Mouse (Mus musculus): ENCODE measurements around the gene Ppme1. TPM values are rescaled to one million over a fixed set of nuclear protein-coding genes. Genes with fewer than 3 reads are reported as not detected.

The Ppme1 gene
- 10 to 100 TPM; 53.8 to 67.6 TPM for total RNA-seq (2021)
- long read RNA-seq, experiment 1, transcript Ppme1-201 (14 exons, 2,772 nt) = major isoform, 60 of 86 reads
- long read RNA-seq, experiment 1, partial matches to known transcripts = 23 of 86 reads
- long read RNA-seq, experiment 1, other reads (novel, unspliced or antisense) = 2 of 86 reads
- long read RNA-seq, experiment 2, transcript Ppme1-201 (14 exons, 2,772 nt) = major isoform, 43 of 52 reads
- long read RNA-seq, experiment 2, partial matches to known transcripts = 7 of 52 reads
- long read RNA-seq, experiment 2, other reads (novel, unspliced or antisense) = 2 of 52 reads

- peak; percentile 99 for DNase-seq
Observed at GRCm38 (mm10) chr7:100371495-100372451, at the start of gene Ppme1, which contains the start of gene C2cd3. TSS of gene Ppme1 (minus strand) at chr7:100372307. TSS of gene C2cd3 (plus strand) at chr7:100372233.

GRCm38 (mm10) chr7:100408684-100409083 lies 36.6 kb upstream of the Ppme1 start:
- no peak for DNase-seq

- no peak for DNase-seq
Observed at GRCm38 (mm10) chr7:100407677-100408076, 35.6 kb upstream of the Ppme1 start.

- no peak for DNase-seq
Observed at GRCm38 (mm10) chr7:100402715-100403114, 30.6 kb upstream of the Ppme1 start.

- DNase-seq = no peak
Observed at GRCm38 (mm10) chr7:100400899-100401539, 28.9 kb upstream of the Ppme1 start.

- DNase-seq = peak; percentile 24 to 31
Observed at GRCm38 (mm10) chr7:100399231-100399913, 27.3 kb upstream of the Ppme1 start.

GRCm38 (mm10) chr7:100392265-100392664 lies 20.2 kb upstream of the Ppme1 start:
- peak; percentile 4 to 16 for DNase-seq

- DNase-seq = no peak
Observed at GRCm38 (mm10) chr7:100390166-100390565, 18.1 kb upstream of the Ppme1 start.

GRCm38 (mm10) chr7:100388174-100388573 lies 16.1 kb upstream of the Ppme1 start:
- no peak for DNase-seq

- no peak for DNase-seq
Observed at GRCm38 (mm10) chr7:100383207-100383606, 11.1 kb upstream of the Ppme1 start.

GRCm38 (mm10) chr7:100381161-100381560 lies 9.1 kb upstream of the Ppme1 start:
- no peak for DNase-seq

GRCm38 (mm10) chr7:100378257-100378656 lies 6.2 kb upstream of the Ppme1 start:
- DNase-seq = no peak

- no peak for DNase-seq
Observed at GRCm38 (mm10) chr7:100372452-100372980, 409 bp upstream of the Ppme1 start.

GRCm38 (mm10) chr7:100364888-100365287 lies 7.2 kb downstream of the Ppme1 start:
- DNase-seq = no peak

- DNase-seq = no peak
Observed at GRCm38 (mm10) chr7:100363162-100363561, 8.9 kb downstream of the Ppme1 start.

GRCm38 (mm10) chr7:100357856-100358255 lies 14.3 kb downstream of the Ppme1 start:
- DNase-seq = no peak

GRCm38 (mm10) chr7:100356768-100357167 lies 15.3 kb downstream of the Ppme1 start:
- no peak for DNase-seq

- no peak for DNase-seq
Observed at GRCm38 (mm10) chr7:100356324-100356723, 15.8 kb downstream of the Ppme1 start.

GRCm38 (mm10) chr7:100354984-100355383 lies 17.1 kb downstream of the Ppme1 start:
- peak in 1 of 2 experiments; percentile 7 for DNase-seq

GRCm38 (mm10) chr7:100335921-100336320 lies 36.2 kb downstream of the Ppme1 start:
- peak in 1 of 2 experiments; percentile 32 for DNase-seq

- no peak for DNase-seq
Observed at GRCm38 (mm10) chr7:100331269-100331668, 40.8 kb downstream of the Ppme1 start.

GRCm38 (mm10) chr7:100328636-100329035 lies 43.5 kb downstream of the Ppme1 start:
- no peak for DNase-seq
